Mouse (Mus musculus) midbrain, embryonic 11.5 days (tissue): ENCODE measurements around the gene Sod2. TPM values are rescaled to one million over a fixed set of nuclear protein-coding genes. Genes with fewer than 3 reads are reported as not detected.
A peak's percentile ranks its signal among the peaks of the same experiment; 100 is the strongest.
"Not testable (repeated sequence)": the region's sequence is repeated elsewhere in the genome, so short reads cannot be mapped to it uniquely, and the experiment has no call there.

Experiments used
- ATAC-seq: fragments of 200-750 bp; cut with Nextera tagmentation; 2 replicates; pipeline ENCODE4 v1.8.0; 2017; ENCODE audit warnings: moderate TSS enrichment, moderate library complexity; ENCODE audit not compliant: low FRiP score
- DNase-seq: peaks from one replicate; pipeline ENCODE4 v3.0.0; 2015; ENCODE audit warnings: low spot score; ENCODE audit errors: missing footprints
- H3K27ac ChIP-seq: fragments of 300-500 bp; sonication (generic); 2 replicates; pipeline ENCODE4 v1.5.1; 2014; ENCODE audit warnings: low read depth, low read length
- H3K27me3 ChIP-seq: fragments of 300-500 bp; sonication (generic); 2 replicates; pipeline ENCODE4 v1.6.1; 2014; ENCODE audit warnings: mild to moderate bottlenecking, low read length, moderate library complexity, mixed read lengths; ENCODE audit not compliant: control insufficient read depth, insufficient read depth
- H3K36me3 ChIP-seq: fragments of 300-500 bp; sonication (generic); 2 replicates; pipeline ENCODE4 v1.6.1; 2014; ENCODE audit warnings: mild to moderate bottlenecking, low read length, moderate library complexity, mixed read lengths; ENCODE audit not compliant: control insufficient read depth, insufficient read depth
- H3K4me1 ChIP-seq: fragments of 300-500 bp; sonication (generic); 2 replicates; pipeline ENCODE4 v1.6.1; 2014; ENCODE audit warnings: low read length; ENCODE audit not compliant: control insufficient read depth, insufficient read depth
- H3K4me2 ChIP-seq: fragments of 300-500 bp; sonication (generic); 2 replicates; pipeline ENCODE4 v1.6.1; 2014; ENCODE audit warnings: mild to moderate bottlenecking, moderate library complexity
- H3K4me3 ChIP-seq: fragments of 300-500 bp; sonication (generic); 2 replicates; pipeline ENCODE4 v1.5.1; 2014; ENCODE audit warnings: low read depth, low read length
- H3K9ac ChIP-seq: fragments of 300-500 bp; sonication (generic); 2 replicates; pipeline ENCODE4 v1.6.1; 2014; ENCODE audit warnings: low read length
- H3K9me3 ChIP-seq: fragments of 300-500 bp; sonication (generic); 2 replicates; pipeline ENCODE4 v1.6.1; 2016; ENCODE audit warnings: low read length; ENCODE audit not compliant: control insufficient read depth
- WGBS: fragments of 180-500 bp; shearing (Covaris S2); extraction: QIAGEN DNeasy Blood & Tissue Kit; methylation state at CpG from one replicate; pipeline ENCODE4 v1.1.7; 2014; 5-methylcytosine and 5-hydroxymethylcytosine counted together
- polyA plus RNA-seq: library from polyadenylated mRNA; unstranded; fragments of >200 nt; fragmentation: Nextera tagmentation; extraction: Ambion mirVana; gene quantifications from 2 replicates; pipeline ENCODE4 v1.2.1, GENCODE M21; 2014

The Sod2 gene
- polyA plus RNA-seq, 1 experiment from 2014 or later: 120 TPM

DNA sequence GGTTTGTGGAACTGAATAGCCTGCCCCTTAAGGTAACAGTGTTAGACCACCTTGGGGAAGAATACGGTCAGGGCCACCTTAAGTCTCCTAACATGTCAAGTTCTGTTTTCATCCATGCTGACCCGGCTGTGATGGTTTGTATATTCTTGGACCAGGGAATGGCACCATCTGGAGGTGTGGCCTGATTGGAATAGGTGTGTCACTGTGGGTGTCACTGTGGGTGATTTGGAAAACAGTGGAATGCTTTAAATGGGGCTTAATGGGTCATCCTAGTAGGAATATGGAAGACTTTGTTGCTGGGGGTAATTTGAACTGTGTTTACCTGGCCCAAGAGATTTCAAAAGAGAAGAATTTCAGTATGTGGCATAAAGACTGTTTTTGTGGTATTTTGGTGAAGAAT lies 2.2 kb upstream of the Sod2 start:
- H3K36me3 ChIP-seq, H3K4me1 ChIP-seq, ATAC-seq, H3K27me3 ChIP-seq, H3K27ac ChIP-seq, DNase-seq, H3K9me3 ChIP-seq, H3K4me2 ChIP-seq, H3K9ac ChIP-seq, H3K4me3 ChIP-seq: not testable (repeated sequence)
- WGBS: 77% methylated on average over 2 of the region's 2 CpGs

DNA sequence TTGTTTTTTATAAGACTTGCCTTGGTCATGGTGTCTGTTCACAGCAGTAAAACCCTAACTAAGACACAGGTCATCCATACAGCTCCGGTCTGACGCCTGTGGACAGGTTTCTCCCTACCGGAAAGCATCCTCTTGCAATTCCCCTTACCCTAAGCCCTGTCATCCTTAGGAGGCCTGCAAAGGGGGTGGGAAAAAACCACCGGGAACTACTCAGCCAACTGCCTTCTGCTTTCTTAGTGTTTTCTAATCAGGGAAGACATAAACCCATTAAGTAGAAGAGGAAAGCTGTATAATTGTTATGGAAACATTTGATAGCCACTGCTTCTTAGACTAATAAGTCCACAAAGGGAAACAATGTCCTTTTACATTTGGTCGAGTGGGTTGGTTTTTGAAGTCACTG lies 338 bp downstream of the Sod2 start:
- ATAC-seq (no peak), DNase-seq (peak; percentile 83)
- Histone ChIP-seq H3K4me3 (peak overlapping the region; percentile 78; the same call in 1 of the 2 replicates), H3K9ac (peak overlapping the region; percentile 74; the same call in 1 of the 2 replicates), H3K9me3 (no peaks in the 10 kb centered on the region), H3K27ac (no peak overlapping the region), H3K36me3 (no peaks in the 10 kb centered on the region; the same call in 1 of the 2 replicates), H3K4me2 (peak overlapping the region; percentile 83), H3K4me1 (peaks cover 7% of the 10 kb centered on the region), H3K27me3 (no peaks in the 10 kb centered on the region)
- WGBS: 55% methylated on average over 5 of the region's 5 CpGs

DNA sequence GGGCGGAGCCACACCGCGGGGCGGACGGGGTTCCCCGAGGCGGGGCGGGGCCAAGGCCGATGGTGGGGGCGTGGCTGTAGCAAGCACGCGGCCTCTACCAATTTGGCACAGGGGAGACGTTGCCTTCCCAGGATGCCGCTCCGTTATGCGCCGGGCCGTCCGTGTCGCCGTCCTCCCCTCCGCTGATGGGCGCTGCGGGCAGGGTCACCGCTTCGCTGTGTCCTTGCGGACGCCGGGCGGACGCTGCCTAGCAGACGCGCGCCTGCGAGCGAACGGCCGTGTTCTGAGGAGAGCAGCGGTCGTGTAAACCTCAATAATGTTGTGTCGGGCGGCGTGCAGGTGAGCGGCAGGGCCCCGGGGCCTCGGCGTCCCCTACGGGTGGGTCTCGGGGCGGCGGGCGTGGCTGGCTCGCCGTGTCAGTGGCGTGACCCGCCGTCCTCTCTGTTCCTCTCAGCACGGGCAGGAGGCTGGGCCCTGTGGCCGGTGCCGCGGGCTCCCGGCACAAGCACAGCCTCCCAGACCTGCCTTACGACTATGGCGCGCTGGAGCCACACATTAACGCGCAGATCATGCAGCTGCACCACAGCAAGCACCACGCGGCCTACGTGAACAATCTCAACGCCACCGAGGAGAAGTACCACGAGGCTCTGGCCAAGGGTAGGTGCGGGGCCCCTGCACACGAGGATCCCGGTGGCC lies 1.2 kb downstream of the Sod2 start:
- peak overlapping the region; percentile 78 for H3K4me3 ChIP-seq
- peak overlapping the region; percentile 83 for H3K4me2 ChIP-seq
- peak overlapping the region; percentile 74 for H3K9ac ChIP-seq
- peak; percentile 98 for ATAC-seq
- no peaks in the 10 kb centered on the region for H3K9me3 ChIP-seq
- H3K27ac ChIP-seq: peak overlapping the region; percentile 65
- DNase-seq: peak; percentile 99
- H3K27me3 ChIP-seq: no peaks in the 10 kb centered on the region
- WGBS: under 1% methylated on average over 75 of the region's 76 CpGs
- peaks cover 7% of the 10 kb centered on the region for H3K4me1 ChIP-seq
- peaks cover 3% of the 10 kb centered on the region; the same call in 1 of the 2 replicates for H3K36me3 ChIP-seq

DNA sequence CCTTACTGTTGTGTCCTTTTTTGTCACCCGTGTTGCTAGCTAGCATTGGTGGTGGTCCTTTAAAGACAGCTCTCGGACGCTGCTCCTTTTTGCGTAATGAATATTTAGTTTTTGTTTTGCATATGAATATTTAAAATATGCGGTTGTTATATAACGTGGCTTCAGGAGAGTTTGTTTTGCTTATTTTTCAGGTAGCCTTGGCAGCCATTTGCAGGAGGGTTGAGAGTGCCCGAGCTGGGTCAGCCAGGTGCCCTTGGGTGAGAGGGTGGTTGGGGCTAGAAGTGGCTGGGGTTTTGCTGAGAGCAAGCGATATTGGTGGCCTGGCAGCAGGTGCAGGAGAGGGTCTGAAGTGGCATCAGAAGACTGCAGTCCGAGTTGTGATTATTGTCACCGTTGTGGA lies 1.9 kb downstream of the Sod2 start:
- H3K4me3 ChIP-seq: peak overlapping the region; percentile 78
- H3K4me2 ChIP-seq: peak overlapping the region; percentile 83
- peaks cover 7% of the 10 kb centered on the region for H3K4me1 ChIP-seq
- H3K9ac ChIP-seq: peak overlapping the region; percentile 74
- ATAC-seq (peak; percentile 3; the same call in 1 of the 2 replicates), DNase-seq (no peak)
- no peaks in the 10 kb centered on the region for H3K9me3 ChIP-seq
- peaks cover 4% of the 10 kb centered on the region; the same call in 1 of the 2 replicates for H3K36me3 ChIP-seq
- H3K27ac ChIP-seq: 0 out of 2 replicates have a peak overlapping the region, but pooled peaks have one; percentile 65
- WGBS: 2% methylated on average over 10 of the region's 10 CpGs
- H3K27me3 ChIP-seq: no peaks in the 10 kb centered on the region

DNA sequence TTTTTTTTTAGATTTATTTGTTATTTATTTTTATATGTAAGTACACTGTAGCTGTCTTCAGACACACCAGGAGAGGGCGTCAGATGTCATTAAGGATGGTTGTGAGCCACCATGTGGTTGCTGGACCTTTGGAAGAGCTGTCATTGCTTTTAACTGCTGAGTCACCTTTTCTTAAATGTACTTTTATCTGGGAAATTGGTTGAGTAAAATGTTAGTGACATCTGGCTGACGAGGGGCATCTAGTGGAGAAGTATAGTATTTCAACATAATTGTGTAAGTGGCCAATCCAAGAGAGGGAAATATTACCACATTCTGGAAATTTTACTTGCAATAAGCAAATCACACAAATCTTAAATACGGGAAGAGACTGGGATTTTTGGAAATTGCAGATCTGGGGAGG lies 3.2 kb downstream of the Sod2 start:
- Histone ChIP-seq H3K4me3 (no peak overlapping the region), H3K4me1 (peaks cover 7% of the 10 kb centered on the region), H3K9ac (no peak overlapping the region), H3K27me3 (no peaks in the 10 kb centered on the region), H3K4me2 (no peak overlapping the region), H3K36me3 (peaks cover 7% of the 10 kb centered on the region), H3K27ac (no peak overlapping the region), H3K9me3 (no peaks in the 10 kb centered on the region)
- 44% methylated on average over 3 of the region's 3 CpGs for WGBS
- DNase-seq (peak; percentile 83), ATAC-seq (no peak)

DNA sequence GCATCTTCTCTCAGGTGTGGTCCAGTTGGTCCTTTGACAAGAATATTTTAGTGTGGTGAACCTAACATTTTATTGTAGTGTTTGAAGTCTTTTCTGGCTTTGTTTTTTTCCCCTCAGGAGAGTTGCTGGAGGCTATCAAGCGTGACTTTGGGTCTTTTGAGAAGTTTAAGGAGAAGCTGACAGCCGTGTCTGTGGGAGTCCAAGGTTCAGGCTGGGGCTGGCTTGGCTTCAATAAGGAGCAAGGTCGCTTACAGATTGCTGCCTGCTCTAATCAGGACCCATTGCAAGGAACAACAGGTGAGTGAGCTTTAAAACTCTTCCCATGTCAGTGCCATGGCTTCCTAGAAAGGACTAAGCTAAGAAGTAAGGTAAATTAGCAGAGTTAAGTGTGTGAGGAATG lies 6.7 kb downstream of the Sod2 start:
- Histone ChIP-seq H3K27ac (no peak overlapping the region), H3K4me2 (no peak overlapping the region), H3K9me3 (no peaks in the 10 kb centered on the region), H3K9ac (no peak overlapping the region), H3K36me3 (peaks cover 7% of the 10 kb centered on the region), H3K4me1 (peaks cover 7% of the 10 kb centered on the region), H3K27me3 (no peaks in the 10 kb centered on the region), H3K4me3 (no peak overlapping the region)
- DNase-seq (no peak), ATAC-seq (no peak)
- WGBS: 75% methylated on average over 3 of the region's 3 CpGs

DNA sequence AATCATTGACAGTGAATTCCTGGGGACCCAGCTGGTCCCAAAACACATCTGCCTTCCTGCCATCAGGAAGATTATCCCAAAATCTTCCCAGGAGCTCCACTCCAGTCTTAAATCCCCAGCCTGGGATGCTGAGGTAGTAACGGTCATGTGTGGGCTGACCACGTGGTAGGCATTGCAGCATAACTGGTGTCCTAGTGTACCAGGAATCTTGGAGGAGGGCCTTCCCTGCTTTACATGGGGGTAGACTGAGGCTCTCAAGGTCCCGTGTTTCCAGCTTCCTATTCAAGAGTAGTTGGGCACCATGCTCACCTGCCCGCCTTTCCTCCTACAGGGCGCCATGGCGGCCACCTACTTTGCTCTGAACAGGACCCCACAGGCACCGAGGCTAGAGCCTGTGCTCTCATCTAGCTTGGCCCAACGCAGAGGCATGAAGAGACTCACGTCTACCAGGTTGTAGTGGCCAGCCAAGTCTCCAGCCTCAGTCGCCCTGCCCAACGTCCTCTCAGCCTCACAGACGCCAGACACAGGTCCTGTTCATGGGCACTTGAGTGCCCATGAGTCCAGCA lies 30.1 kb downstream of the Sod2 start:
- H3K4me2 ChIP-seq, H3K4me3 ChIP-seq, H3K9ac ChIP-seq, H3K27me3 ChIP-seq, H3K36me3 ChIP-seq, H3K27ac ChIP-seq, H3K4me1 ChIP-seq, DNase-seq, H3K9me3 ChIP-seq: not testable (repeated sequence)
- WGBS: 86% methylated on average over 3 of the region's 12 CpGs
- ATAC-seq: 0 out of 2 replicates have a peak, but pooled peaks have one; percentile 44

DNA sequence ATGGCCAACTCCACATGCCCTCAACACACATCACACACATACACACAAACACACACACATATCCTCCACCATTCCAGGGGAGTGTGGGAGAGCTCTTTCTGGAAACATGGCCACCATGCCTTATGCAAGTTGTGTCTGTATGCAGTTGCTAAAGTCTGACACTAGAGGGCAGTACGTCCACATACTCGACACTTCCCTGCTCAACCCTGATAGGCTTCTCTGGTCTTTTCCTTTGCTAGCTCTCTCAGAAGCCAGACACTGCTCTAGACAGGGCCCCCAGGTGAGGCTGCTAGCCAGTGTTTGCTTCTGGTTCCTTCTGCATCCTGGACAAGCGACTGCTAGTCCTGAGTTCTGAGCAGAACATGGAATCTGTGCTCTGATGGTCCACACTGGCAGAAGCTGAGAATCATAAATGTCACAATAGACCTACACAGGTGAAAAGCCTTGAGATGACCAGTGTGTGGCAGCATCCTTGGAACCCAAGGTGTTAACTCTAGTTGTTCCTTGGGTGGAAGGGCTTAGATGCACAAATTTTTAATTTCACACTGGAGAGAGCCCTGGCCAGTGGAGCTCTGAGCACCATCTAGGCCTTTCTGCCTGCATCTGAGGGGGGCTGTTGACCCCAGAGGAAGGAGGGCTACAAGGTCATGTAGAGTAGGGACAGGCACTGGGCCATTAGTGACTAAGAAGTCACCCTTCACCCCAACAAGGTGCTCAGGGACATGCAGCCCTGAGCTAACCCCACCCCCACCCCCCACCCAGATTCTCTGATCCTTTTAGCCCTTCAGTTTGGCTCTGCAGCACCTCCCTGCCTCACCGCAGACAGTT lies 37.4 kb downstream of the Sod2 start:
- not testable (repeated sequence) for H3K27me3 ChIP-seq, H3K27ac ChIP-seq, H3K4me1 ChIP-seq, H3K9ac ChIP-seq, H3K4me2 ChIP-seq, H3K4me3 ChIP-seq, H3K9me3 ChIP-seq, H3K36me3 ChIP-seq
- ATAC-seq (peak; percentile 84), DNase-seq (peak; percentile 89)
- WGBS: 9% methylated on average over 3 of the region's 4 CpGs
